Mouse (Mus musculus): ENCODE results near the gene Map3k5. TPM values are rescaled to one million over a fixed set of nuclear protein-coding genes. Genes with fewer than 3 reads are reported as not detected.
A peak's percentile ranks its signal among the peaks of the same experiment; 100 is the strongest.

Gene Map3k5
- polyA plus RNA-seq, 1 experiment from 2014 or later = 2.2 TPM

- Histone ChIP-seq H3K4me3 (replicated peaks; ENCODE audit: low read depth, low read length) (no peak overlapping the region), H3K36me3 (ENCODE audit: insufficient read depth, low read length) (no peaks in the 10 kb centered on the region), H3K4me1 (replicated peaks; ENCODE audit: insufficient read depth, low read length) (no peaks in the 10 kb centered on the region), H3K27ac (no peak overlapping the region), H3K4me2 (ENCODE audit: low read length) (no peak overlapping the region), H3K9ac (ENCODE audit: low read depth, low read length) (no peak overlapping the region), H3K9me3 (replicated peaks; ENCODE audit: low read length) (no peaks in the 10 kb centered on the region), H3K27me3 (ENCODE audit: insufficient read depth, low read length) (no peaks in the 10 kb centered on the region)
- WGBS = 75% methylated on average over 6 of the region's 6 CpGs
- TF ChIP-seq CTCF (IDR thresholded peaks at IDR 0.05; ENCODE audit: low read depth) = no peak
- DNase-seq (ENCODE audit: low spot score) = no peak
- no peak for ATAC-seq (replicated peaks; ENCODE audit: low FRiP score, low read depth)
Observed at GRCm38 (mm10) chr10:19946644-19947043, 12.4 kb downstream of the Map3k5 start.

GRCm38 (mm10) chr10:19947441-19947840, 13.2 kb downstream of the Map3k5 start:
- ATAC-seq (replicated peaks; ENCODE audit: low FRiP score, low read depth) = no peak
- WGBS = 87% methylated on average over 10 of the region's 10 CpGs
- no peaks in the 10 kb centered on the region for H3K4me1 ChIP-seq (replicated peaks; ENCODE audit: insufficient read depth, low read length)
- H3K4me2 ChIP-seq (ENCODE audit: low read length) = no peak overlapping the region
- TF ChIP-seq CTCF (IDR thresholded peaks at IDR 0.05; ENCODE audit: low read depth) = no peak
- no peak for DNase-seq (ENCODE audit: low spot score)
- H3K36me3 ChIP-seq (ENCODE audit: insufficient read depth, low read length) = no peaks in the 10 kb centered on the region
- no peaks in the 10 kb centered on the region for H3K27me3 ChIP-seq (ENCODE audit: insufficient read depth, low read length)
- H3K9me3 ChIP-seq (replicated peaks; ENCODE audit: low read length) = no peaks in the 10 kb centered on the region
- H3K9ac ChIP-seq (ENCODE audit: low read depth, low read length) = no peak overlapping the region
- no peak overlapping the region for H3K4me3 ChIP-seq (replicated peaks; ENCODE audit: low read depth, low read length)
- no peak overlapping the region for H3K27ac ChIP-seq

GRCm38 (mm10) chr10:19947901-19948300, 13.6 kb downstream of the Map3k5 start:
- no peak overlapping the region for H3K9ac ChIP-seq (ENCODE audit: low read depth, low read length)
- H3K36me3 ChIP-seq (ENCODE audit: insufficient read depth, low read length) = no peaks in the 10 kb centered on the region
- no peak overlapping the region for H3K4me2 ChIP-seq (ENCODE audit: low read length)
- no peak for DNase-seq (ENCODE audit: low spot score)
- H3K27ac ChIP-seq = no peak overlapping the region
- ATAC-seq (replicated peaks; ENCODE audit: low FRiP score, low read depth) = no peak
- 95% methylated on average over 5 of the region's 5 CpGs for WGBS
- H3K4me3 ChIP-seq (replicated peaks; ENCODE audit: low read depth, low read length) = no peak overlapping the region
- H3K4me1 ChIP-seq (replicated peaks; ENCODE audit: insufficient read depth, low read length) = no peaks in the 10 kb centered on the region
- H3K27me3 ChIP-seq (ENCODE audit: insufficient read depth, low read length) = no peaks in the 10 kb centered on the region
- no peak for TF ChIP-seq CTCF (IDR thresholded peaks at IDR 0.05; ENCODE audit: low read depth)
- no peaks in the 10 kb centered on the region for H3K9me3 ChIP-seq (replicated peaks; ENCODE audit: low read length)

DNA sequence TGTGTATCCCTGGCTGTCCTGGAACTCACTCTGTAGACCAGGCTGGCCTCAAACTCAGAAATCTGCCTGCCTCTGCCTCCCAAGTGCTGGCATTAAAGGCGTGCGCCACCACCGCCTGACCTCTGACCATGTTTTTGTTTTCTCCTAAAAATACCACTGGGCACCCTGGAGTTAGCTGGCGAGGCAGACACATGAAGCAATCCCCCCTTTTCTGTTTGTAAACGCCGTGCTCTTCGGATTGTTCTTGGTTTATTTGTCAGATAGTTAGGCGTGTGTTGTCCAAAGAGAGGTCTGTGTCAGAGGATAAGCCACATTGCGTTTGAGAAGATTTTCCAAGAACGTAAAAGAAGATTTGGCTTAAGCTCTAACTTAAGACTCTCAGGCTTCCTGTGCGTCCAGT, 14.1 kb downstream of the Map3k5 start:
- H3K9ac ChIP-seq (ENCODE audit: low read depth, low read length) = no peak overlapping the region
- no peak for DNase-seq (ENCODE audit: low spot score)
- TF ChIP-seq CTCF (IDR thresholded peaks at IDR 0.05; ENCODE audit: low read depth) = no peak
- H3K27me3 ChIP-seq (ENCODE audit: insufficient read depth, low read length) = no peaks in the 10 kb centered on the region
- ATAC-seq (replicated peaks; ENCODE audit: low FRiP score, low read depth) = no peak
- no peaks in the 10 kb centered on the region for H3K36me3 ChIP-seq (ENCODE audit: insufficient read depth, low read length)
- no peaks in the 10 kb centered on the region for H3K9me3 ChIP-seq (replicated peaks; ENCODE audit: low read length)
- no peak overlapping the region for H3K4me3 ChIP-seq (replicated peaks; ENCODE audit: low read depth, low read length)
- H3K27ac ChIP-seq = no peak overlapping the region
- 95% methylated on average over 11 of the region's 11 CpGs for WGBS
- no peak overlapping the region for H3K4me2 ChIP-seq (ENCODE audit: low read length)
- no peaks in the 10 kb centered on the region for H3K4me1 ChIP-seq (replicated peaks; ENCODE audit: insufficient read depth, low read length)

- DNase-seq (ENCODE audit: low spot score) (no peak), ATAC-seq (replicated peaks; ENCODE audit: low FRiP score, low read depth) (no peak)
- H3K4me3 ChIP-seq (replicated peaks; ENCODE audit: low read depth, low read length) = no peak overlapping the region
- no peak overlapping the region for H3K27ac ChIP-seq
- no peaks in the 10 kb centered on the region for H3K4me1 ChIP-seq (replicated peaks; ENCODE audit: insufficient read depth, low read length)
- no peak overlapping the region for H3K4me2 ChIP-seq (ENCODE audit: low read length)
- H3K36me3 ChIP-seq (ENCODE audit: insufficient read depth, low read length) = no peaks in the 10 kb centered on the region
- WGBS = 85% methylated on average over 4 of the region's 4 CpGs
- no peaks in the 10 kb centered on the region for H3K27me3 ChIP-seq (ENCODE audit: insufficient read depth, low read length)
- no peak overlapping the region for H3K9ac ChIP-seq (ENCODE audit: low read depth, low read length)
- TF ChIP-seq CTCF (IDR thresholded peaks at IDR 0.05; ENCODE audit: low read depth) = no peak
- H3K9me3 ChIP-seq (replicated peaks; ENCODE audit: low read length) = no peaks in the 10 kb centered on the region
Observed at GRCm38 (mm10) chr10:19949106-19949505, 14.8 kb downstream of the Map3k5 start.

GRCm38 (mm10) chr10:19953032-19953761, 18.9 kb downstream of the Map3k5 start:
- 73% methylated on average over 11 of the region's 11 CpGs for WGBS
- DNase-seq (ENCODE audit: low spot score) = no peak
- peak overlapping the region; percentile 71 for H3K27ac ChIP-seq

More at GRCm38 (mm10) chr10:19953032-19953761, 18.9 kb downstream of the Map3k5 start:
- TF ChIP-seq CTCF (IDR thresholded peaks at IDR 0.05; ENCODE audit: low read depth) = no peak
- H3K36me3 ChIP-seq (ENCODE audit: insufficient read depth, low read length) = no peaks in the 10 kb centered on the region
- H3K9me3 ChIP-seq (replicated peaks; ENCODE audit: low read length) = no peaks in the 10 kb centered on the region
- no peak overlapping the region for H3K9ac ChIP-seq (ENCODE audit: low read depth, low read length)
- H3K4me3 ChIP-seq (replicated peaks; ENCODE audit: low read depth, low read length) = no peak overlapping the region
- H3K4me2 ChIP-seq (ENCODE audit: low read length) = no peak overlapping the region
- no peaks in the 10 kb centered on the region for H3K27me3 ChIP-seq (ENCODE audit: insufficient read depth, low read length)
- ATAC-seq (replicated peaks; ENCODE audit: low FRiP score, low read depth) = peak; percentile 85
- 0 out of 2 replicates have a peak, but pooled peaks cover 5% of the 10 kb centered on the region for H3K4me1 ChIP-seq (replicated peaks; ENCODE audit: insufficient read depth, low read length)

All from kidney, postnatal 0 days (tissue).